Mouse (Mus musculus) bone marrow macrophage, adult 2 months (primary cell): ENCODE measurements around the gene 4933411K16Rik. TPM values are rescaled to one million over a fixed set of nuclear protein-coding genes. Genes with fewer than 3 reads are reported as not detected.

ENCODE experiments used
- H3K27ac ChIP-seq: 2 replicates; pipeline ENCODE4 v1.5.1; 2012; ENCODE audit warnings: low read depth, low read length; ENCODE audit not compliant: insufficient read depth
- H3K4me1 ChIP-seq: 2 replicates; pipeline ENCODE4 v1.6.1; 2012; ENCODE audit warnings: low read length; ENCODE audit not compliant: control insufficient read depth, insufficient read depth
- H3K4me3 ChIP-seq: 2 replicates; pipeline ENCODE4 v1.5.1; 2012; ENCODE audit warnings: mild to moderate bottlenecking, low read length, moderate library complexity; ENCODE audit not compliant: insufficient read depth
- CTCF ChIP-seq: IDR thresholded peaks from 2 replicates; pipeline ENCODE4 v1.5.1; 2012; ENCODE audit warnings: low read depth, mild to moderate bottlenecking, low read length, moderate library complexity
- POLR2A ChIP-seq: IDR thresholded peaks from 2 replicates; pipeline ENCODE4 v1.6.1; 2012; ENCODE audit warnings: mild to moderate bottlenecking, low read depth, low read length, borderline replicate concordance
- polyA plus RNA-seq: library from polyadenylated mRNA; stranded (reverse); fragments of >200 nt; gene quantifications from 2 replicates; pipeline ENCODE4 v1.2.4, GENCODE M21; 2012; ENCODE audit not compliant: missing spikeins, insufficient read depth, insufficient read length

4933411K16Rik gene
- polyA plus RNA-seq, 1 experiment = 0.54 TPM

DNA sequence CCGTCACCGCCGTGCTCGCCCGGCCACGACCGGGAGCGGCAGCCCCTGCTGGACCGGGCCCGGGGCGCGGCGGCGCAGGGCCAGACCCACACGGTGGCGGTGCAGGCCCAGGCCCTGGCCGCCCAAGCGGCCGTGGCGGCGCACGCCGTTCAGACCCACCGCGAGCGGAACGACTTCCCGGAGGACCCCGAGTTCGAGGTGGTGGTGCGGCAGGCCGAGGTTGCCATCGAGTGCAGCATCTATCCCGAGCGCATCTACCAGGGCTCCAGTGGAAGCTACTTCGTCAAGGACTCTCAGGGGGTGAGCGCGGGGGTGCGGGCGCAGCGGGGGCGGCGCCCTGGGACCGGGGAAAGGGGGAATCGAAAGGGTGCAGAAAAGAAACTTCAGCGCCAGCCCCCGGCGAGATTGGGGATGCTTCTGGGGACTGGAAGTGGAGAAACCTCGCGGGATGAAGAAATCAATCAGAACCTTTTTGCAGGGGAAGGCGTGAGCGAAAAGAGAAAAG is 38.6 kb downstream of the 4933411K16Rik start:
- peaks cover 27% of the 10 kb centered on the region for H3K4me1 ChIP-seq
- TF ChIP-seq CTCF (no peak), POLR2A (no peak)
- peak overlapping the region; percentile 87 for H3K4me3 ChIP-seq
- peak overlapping the region; percentile 90 for H3K27ac ChIP-seq

DNA sequence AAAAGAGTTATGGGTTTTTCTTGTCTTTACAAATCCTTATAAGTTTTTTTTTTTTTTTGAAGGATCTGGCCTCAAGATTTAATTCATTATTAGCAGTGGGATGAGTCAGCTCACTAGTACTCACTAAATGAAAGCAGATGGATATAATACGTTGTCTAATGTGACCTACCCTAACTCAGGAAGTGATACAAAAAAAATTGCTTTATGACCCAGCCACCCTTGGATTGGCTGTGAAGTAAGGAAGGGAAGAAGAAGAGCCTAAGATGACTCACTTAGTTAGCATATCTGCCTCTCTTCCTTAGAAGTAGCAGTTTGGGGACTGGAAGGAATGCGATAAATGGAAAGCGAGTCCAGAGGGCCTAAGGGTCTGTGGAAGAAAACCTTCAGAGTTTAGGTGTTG is 47.4 kb downstream of the 4933411K16Rik start:
- Histone ChIP-seq H3K4me1 (peaks cover 30% of the 10 kb centered on the region), H3K27ac (peak overlapping the region; percentile 55), H3K4me3 (no peak overlapping the region)
- TF ChIP-seq CTCF (no peak), POLR2A (no peak)

Other genes starting within 250 kb of the 4933411K16Rik start
- gene Frat1, start 222.3 kb upstream of the 4933411K16Rik start, polyA plus RNA-seq = 6.3 and 7.7 TPM in 2 replicates
- gene Frat2, start 204.1 kb upstream of the 4933411K16Rik start, polyA plus RNA-seq = 4.4 and 4.5 TPM in 2 replicates
- gene Rrp12, start 156.1 kb upstream of the 4933411K16Rik start, polyA plus RNA-seq = 2.1 TPM in 2 replicates
- 256 and 259 TPM in 2 replicates for gene Pgam1, start 140.3 kb upstream of the 4933411K16Rik start, polyA plus RNA-seq
- 17.8 and 19.0 TPM in 2 replicates for gene Exosc1, start 118.8 kb upstream of the 4933411K16Rik start, polyA plus RNA-seq
- 43.9 and 44.3 TPM in 2 replicates for gene Zdhhc16, start 118.8 kb upstream of the 4933411K16Rik start, polyA plus RNA-seq
- 43.7 and 57.0 TPM in 2 replicates for gene Mms19, start 71.1 kb upstream of the 4933411K16Rik start, polyA plus RNA-seq
- gene Ubtd1, start 70.5 kb upstream of the 4933411K16Rik start, polyA plus RNA-seq = 44.1 and 46.7 TPM in 2 replicates
- gene Ankrd2, start 16.2 kb upstream of the 4933411K16Rik start, polyA plus RNA-seq = not detected in 2 replicates
- gene Hoga1, start 6.6 kb upstream of the 4933411K16Rik start, polyA plus RNA-seq = 1.9 and 2.3 TPM in 2 replicates
- 1.3 and 1.4 TPM in 2 replicates for gene Morn4, start 34.1 kb downstream of the 4933411K16Rik start, polyA plus RNA-seq
- 42.6 and 44.6 TPM in 2 replicates for gene Pi4k2a, start 38.2 kb downstream of the 4933411K16Rik start, polyA plus RNA-seq
- gene Avpi1, start 76.8 kb downstream of the 4933411K16Rik start, polyA plus RNA-seq = 16.9 and 21.3 TPM in 2 replicates
- gene Marveld1, start 95.2 kb downstream of the 4933411K16Rik start, polyA plus RNA-seq = 32.4 TPM in 2 replicates
- 30.7 and 32.3 TPM in 2 replicates for gene Zfyve27, start 111.7 kb downstream of the 4933411K16Rik start, polyA plus RNA-seq
- not detected in 2 replicates for gene Sfrp5, start 150.0 kb downstream of the 4933411K16Rik start, polyA plus RNA-seq
- gene Golga7b, start 195.3 kb downstream of the 4933411K16Rik start, polyA plus RNA-seq = not detected in 2 replicates